Mouse (Mus musculus) forebrain, embryonic 10.5 days (tissue): ENCODE results near the gene Grid2. TPM values are rescaled to one million over a fixed set of nuclear protein-coding genes. Genes with fewer than 3 reads are reported as not detected.

ENCODE experiments used
- DNase-seq: peaks from one replicate; pipeline ENCODE4 v3.0.0-alpha.2; 2017; ENCODE audit warnings: low spot score; ENCODE audit errors: extremely low spot score
- H3K27ac ChIP-seq: fragments of 300-500 bp; sonication (generic); 2 replicates; pipeline ENCODE4 v1.5.1; 2016; ENCODE audit warnings: mild to moderate bottlenecking
- H3K27me3 ChIP-seq: fragments of 300-500 bp; sonication (generic); 2 replicates; pipeline ENCODE4 v1.6.1; 2016; ENCODE audit warnings: mild to moderate bottlenecking; ENCODE audit not compliant: poor library complexity, severe bottlenecking
- H3K36me3 ChIP-seq: fragments of 300-500 bp; sonication (generic); replicated peaks from 2 replicates; pipeline ENCODE4 v1.6.1; 2016; ENCODE audit warnings: mild to moderate bottlenecking, moderate library complexity
- H3K4me1 ChIP-seq: fragments of 300-500 bp; sonication (generic); 2 replicates; pipeline ENCODE4 v1.6.1; 2016
- H3K4me3 ChIP-seq: fragments of 300-500 bp; sonication (generic); 2 replicates; pipeline ENCODE4 v1.5.1; 2016; ENCODE audit warnings: mild to moderate bottlenecking, moderate library complexity
- H3K9me3 ChIP-seq: fragments of 300-500 bp; sonication (generic); 2 replicates; pipeline ENCODE4 v1.6.1; 2016; ENCODE audit warnings: mild to moderate bottlenecking, moderate library complexity
- WGBS: fragments of 180-500 bp; shearing (Covaris S2); methylation state at CpG from one replicate; pipeline ENCODE4 v1.1.7; 2016; 5-methylcytosine and 5-hydroxymethylcytosine counted together
- polyA plus RNA-seq: library from polyadenylated mRNA; unstranded; fragments of >200 nt; fragmentation: Nextera tagmentation; extraction: Ambion mirVana; gene quantifications from 2 replicates; pipeline ENCODE4 v1.2.1, GENCODE M21; 2016

Grid2 gene
- polyA plus RNA-seq, 1 experiment from 2014 or later = 0.50 TPM

- H3K36me3 ChIP-seq = no peaks in the 10 kb centered on the region
- WGBS = 89% methylated on average over 7 of the region's 7 CpGs
- no peak for DNase-seq
- H3K4me3 ChIP-seq = no peak overlapping the region
- no peaks in the 10 kb centered on the region for H3K27me3 ChIP-seq
- H3K27ac ChIP-seq = no peak overlapping the region
- no peaks in the 10 kb centered on the region for H3K9me3 ChIP-seq
- H3K4me1 ChIP-seq = no peaks in the 10 kb centered on the region
Observed at GRCm38 (mm10) chr6:64148613-64149012, 892.9 kb downstream of the Grid2 start.

GRCm38 (mm10) chr6:64174995-64175612 is 919.4 kb downstream of the Grid2 start:
- DNase-seq = no peak
- H3K4me1 ChIP-seq = no peaks in the 10 kb centered on the region
- H3K27ac ChIP-seq = no peak overlapping the region
- no peaks in the 10 kb centered on the region for H3K9me3 ChIP-seq
- 95% methylated on average over 1 of the region's 1 CpGs for WGBS
- H3K27me3 ChIP-seq = no peaks in the 10 kb centered on the region
- no peak overlapping the region for H3K4me3 ChIP-seq
- no peaks in the 10 kb centered on the region for H3K36me3 ChIP-seq

- H3K4me1 ChIP-seq = no peaks in the 10 kb centered on the region
- no peaks in the 10 kb centered on the region for H3K36me3 ChIP-seq
- DNase-seq = no peak
- H3K27ac ChIP-seq = no peak overlapping the region
- 98% methylated on average over 1 of the region's 1 CpGs for WGBS
- no peak overlapping the region for H3K4me3 ChIP-seq
- no peaks in the 10 kb centered on the region for H3K9me3 ChIP-seq
- no peaks in the 10 kb centered on the region for H3K27me3 ChIP-seq
Observed at GRCm38 (mm10) chr6:64193646-64194045, 938.0 kb downstream of the Grid2 start.

- Histone ChIP-seq H3K36me3 (no peaks in the 10 kb centered on the region), H3K9me3 (no peaks in the 10 kb centered on the region), H3K27ac (0 out of 2 replicates have a peak overlapping the region, but pooled peaks have one; percentile 8), H3K27me3 (no peaks in the 10 kb centered on the region), H3K4me1 (peaks cover 17% of the 10 kb centered on the region), H3K4me3 (no peak overlapping the region)
- peak; percentile 16 for DNase-seq
- WGBS = 20% methylated on average over 8 of the region's 8 CpGs
Observed at GRCm38 (mm10) chr6:64202396-64203122, 946.9 kb downstream of the Grid2 start.

- no peaks in the 10 kb centered on the region for H3K9me3 ChIP-seq
- H3K4me3 ChIP-seq = no peak overlapping the region
- no peaks in the 10 kb centered on the region for H3K27me3 ChIP-seq
- DNase-seq = no peak
- 88% methylated on average over 3 of the region's 3 CpGs for WGBS
- H3K4me1 ChIP-seq = no peaks in the 10 kb centered on the region
- H3K27ac ChIP-seq = no peak overlapping the region
- no peaks in the 10 kb centered on the region for H3K36me3 ChIP-seq
Observed at GRCm38 (mm10) chr6:64236351-64236750, 980.7 kb downstream of the Grid2 start.

GRCm38 (mm10) chr6:64240526-64240925 is 984.9 kb downstream of the Grid2 start:
- 77% methylated on average over 1 of the region's 1 CpGs for WGBS
- no peaks in the 10 kb centered on the region for H3K9me3 ChIP-seq
- no peak for DNase-seq

GRCm38 (mm10) chr6:64245951-64246350 is 990.3 kb downstream of the Grid2 start:
- Histone ChIP-seq H3K9me3 (no peaks in the 10 kb centered on the region), H3K27me3 (no peaks in the 10 kb centered on the region), H3K36me3 (no peaks in the 10 kb centered on the region), H3K4me1 (no peaks in the 10 kb centered on the region), H3K4me3 (no peak overlapping the region), H3K27ac (no peak overlapping the region)
- 89% methylated on average over 1 of the region's 1 CpGs for WGBS
- DNase-seq = no peak

More at GRCm38 (mm10) chr6:64240526-64240925, 984.9 kb downstream of the Grid2 start:
- no peaks in the 10 kb centered on the region for H3K27me3 ChIP-seq
- H3K4me1 ChIP-seq = no peaks in the 10 kb centered on the region
- no peaks in the 10 kb centered on the region for H3K36me3 ChIP-seq
- H3K27ac ChIP-seq = no peak overlapping the region
- H3K4me3 ChIP-seq = no peak overlapping the region

GRCm38 (mm10) chr6:64251041-64251440 is 995.4 kb downstream of the Grid2 start:
- DNase-seq = no peak
- Histone ChIP-seq H3K4me1 (no peaks in the 10 kb centered on the region), H3K27me3 (no peaks in the 10 kb centered on the region), H3K4me3 (no peak overlapping the region), H3K9me3 (no peaks in the 10 kb centered on the region), H3K36me3 (no peaks in the 10 kb centered on the region), H3K27ac (no peak overlapping the region)
- 85% methylated on average over 1 of the region's 1 CpGs for WGBS

- H3K27ac ChIP-seq = no peak overlapping the region
- H3K4me1 ChIP-seq = no peaks in the 10 kb centered on the region
- H3K36me3 ChIP-seq = no peaks in the 10 kb centered on the region
- 91% methylated on average over 4 of the region's 4 CpGs for WGBS
- no peaks in the 10 kb centered on the region for H3K27me3 ChIP-seq
- DNase-seq = no peak
- H3K9me3 ChIP-seq = no peaks in the 10 kb centered on the region
- no peak overlapping the region for H3K4me3 ChIP-seq
Observed at GRCm38 (mm10) chr6:64263517-64263916, 1007.8 kb downstream of the Grid2 start.

- Histone ChIP-seq H3K4me1 (no peaks in the 10 kb centered on the region), H3K4me3 (no peak overlapping the region), H3K9me3 (no peaks in the 10 kb centered on the region), H3K36me3 (no peaks in the 10 kb centered on the region), H3K27me3 (no peaks in the 10 kb centered on the region), H3K27ac (no peak overlapping the region)
- WGBS = 85% methylated on average over 2 of the region's 2 CpGs
- DNase-seq = no peak
Observed at GRCm38 (mm10) chr6:64264224-64264623, 1008.5 kb downstream of the Grid2 start.

GRCm38 (mm10) chr6:64274319-64275114 is 1018.8 kb downstream of the Grid2 start:
- 79% methylated on average over 2 of the region's 2 CpGs for WGBS
- H3K9me3 ChIP-seq = no peaks in the 10 kb centered on the region
- H3K4me1 ChIP-seq = no peaks in the 10 kb centered on the region
- no peaks in the 10 kb centered on the region for H3K27me3 ChIP-seq
- no peak overlapping the region for H3K4me3 ChIP-seq
- DNase-seq = no peak
- no peaks in the 10 kb centered on the region for H3K36me3 ChIP-seq
- H3K27ac ChIP-seq = no peak overlapping the region

- Histone ChIP-seq H3K4me3 (no peak overlapping the region), H3K4me1 (no peaks in the 10 kb centered on the region), H3K27ac (no peak overlapping the region), H3K9me3 (no peaks in the 10 kb centered on the region), H3K36me3 (no peaks in the 10 kb centered on the region), H3K27me3 (no peaks in the 10 kb centered on the region)
- no peak for DNase-seq
- WGBS = 94% methylated on average over 2 of the region's 2 CpGs
Observed at GRCm38 (mm10) chr6:64279927-64280326, 1024.3 kb downstream of the Grid2 start.

GRCm38 (mm10) chr6:64293761-64294160 is 1038.1 kb downstream of the Grid2 start:
- WGBS = 86% methylated on average over 1 of the region's 1 CpGs

More at GRCm38 (mm10) chr6:64293761-64294160, 1038.1 kb downstream of the Grid2 start:
- H3K27me3 ChIP-seq = no peaks in the 10 kb centered on the region
- no peak overlapping the region for H3K27ac ChIP-seq
- H3K9me3 ChIP-seq = no peaks in the 10 kb centered on the region
- H3K4me1 ChIP-seq = no peaks in the 10 kb centered on the region
- DNase-seq = no peak
- H3K4me3 ChIP-seq = no peak overlapping the region
- no peaks in the 10 kb centered on the region for H3K36me3 ChIP-seq
